Mouse (Mus musculus) brown adipose tissue, adult 24 weeks (tissue): ENCODE results near the gene Psg29. TPM values are rescaled to one million over a fixed set of nuclear protein-coding genes. Genes with fewer than 3 reads are reported as not detected.

Experiments
- H3K27ac ChIP-seq: fragments of 200-500 bp; replicated peaks from 2 replicates; pipeline ENCODE4 v1.5.1; 2012; ENCODE audit warnings: low read depth, mild to moderate bottlenecking, low read length
- H3K4me1 ChIP-seq: fragments of 200-500 bp; 2 replicates; pipeline ENCODE4 v1.6.1; 2012; ENCODE audit warnings: low read length, mixed read lengths; ENCODE audit not compliant: control insufficient read depth, insufficient read depth, insufficient read length
- H3K4me3 ChIP-seq: fragments of 200-500 bp; 2 replicates; pipeline ENCODE4 v1.5.1; 2012; ENCODE audit warnings: low read depth, mild to moderate bottlenecking, low read length, moderate library complexity; ENCODE audit not compliant: insufficient read depth
- polyA plus RNA-seq: library from polyadenylated mRNA; stranded (reverse); fragments of >200 nt; gene quantifications from 2 replicates; pipeline ENCODE4 v1.2.4, GENCODE M21; 2012; ENCODE audit not compliant: missing spikeins, insufficient read depth, insufficient read length

Psg29 gene
- not detected in 2 replicates for polyA plus RNA-seq

GRCm38 (mm10) chr7:17203177-17203576, at the start of gene Psg29:
Gene Psg29 (plus strand): TSS chr7:17203477.
- Histone ChIP-seq H3K4me1 (no peaks in the 10 kb centered on the region), H3K4me3 (no peak within 1 kb of the TSS), H3K27ac (no peak within 1 kb of the TSS)

- no peak overlapping the region for H3K4me3 ChIP-seq
- no peaks in the 10 kb centered on the region for H3K4me1 ChIP-seq
Measured at GRCm38 (mm10) chr7:17155634-17156033, 47.6 kb upstream of the Psg29 start.

GRCm38 (mm10) chr7:17156885-17157677, 46.2 kb upstream of the Psg29 start:
- Histone ChIP-seq H3K27ac (no peak overlapping the region), H3K4me3 (no peak overlapping the region)

More at GRCm38 (mm10) chr7:17155634-17156033, 47.6 kb upstream of the Psg29 start:
- no peak overlapping the region for H3K27ac ChIP-seq

GRCm38 (mm10) chr7:17159011-17159410, 44.3 kb upstream of the Psg29 start:
- Histone ChIP-seq H3K27ac (no peak overlapping the region), H3K4me3 (no peak overlapping the region), H3K4me1 (no peaks in the 10 kb centered on the region)

More at GRCm38 (mm10) chr7:17156885-17157677, 46.2 kb upstream of the Psg29 start:
- H3K4me1 ChIP-seq, result no peaks in the 10 kb centered on the region

DNA sequence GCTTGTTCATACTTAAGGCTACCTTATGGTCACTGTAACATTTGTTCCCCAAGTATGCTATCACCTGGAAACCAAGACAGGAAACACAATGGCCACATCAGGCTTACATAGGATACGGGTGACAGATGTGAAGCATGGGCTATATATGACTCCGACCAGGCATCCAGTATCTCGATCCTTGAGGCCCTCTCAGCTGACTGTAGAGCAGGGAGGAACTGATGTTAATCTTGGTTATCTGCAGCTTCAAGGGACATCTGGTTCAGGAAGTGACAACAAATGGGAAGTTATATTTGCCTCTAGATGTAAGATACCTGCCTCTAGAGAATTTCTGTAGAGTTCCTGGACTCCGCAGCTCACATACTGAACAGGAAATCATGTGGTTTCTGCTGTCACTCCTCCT, 31.4 kb upstream of the Psg29 start:
- Histone ChIP-seq H3K4me3 (no peak overlapping the region), H3K4me1 (no peaks in the 10 kb centered on the region), H3K27ac (no peak overlapping the region)

DNA sequence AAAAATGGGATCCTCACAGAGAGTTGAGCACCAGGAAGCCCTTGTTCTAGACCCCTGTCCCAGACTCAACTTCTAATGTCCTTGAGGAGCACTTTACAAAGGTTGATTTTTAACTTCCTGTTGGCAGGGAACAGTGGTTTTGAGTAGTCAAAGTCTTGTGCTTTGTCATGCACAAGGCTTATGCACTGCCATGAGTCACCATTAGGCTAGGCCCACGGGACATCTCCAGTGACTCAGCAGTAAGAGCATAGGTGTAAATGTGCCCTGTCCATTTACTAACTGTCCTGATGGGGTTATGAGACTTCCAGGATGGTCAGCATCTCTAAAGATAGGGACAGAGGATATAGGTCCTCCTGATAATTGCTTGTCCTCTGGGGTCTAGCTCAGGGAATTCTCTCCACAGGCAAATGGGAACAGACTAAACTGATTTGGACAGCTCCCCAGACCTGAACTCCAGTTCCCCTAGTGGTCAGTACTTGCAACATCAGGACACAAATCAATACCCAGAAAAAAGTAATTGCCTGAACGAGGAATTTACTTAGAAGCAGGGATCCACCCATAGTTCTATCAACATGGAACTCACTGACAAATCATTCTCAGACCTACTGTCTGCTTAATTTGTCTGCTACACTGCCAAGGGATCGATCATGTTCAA, 2.4 kb downstream of the Psg29 start:
- Histone ChIP-seq H3K4me3 (no peak overlapping the region), H3K27ac (no peak overlapping the region), H3K4me1 (no peaks in the 10 kb centered on the region)

Other genes with a start within 250 kb of the Psg29 start
- not detected in 2 replicates for gene Pnmal1, start 243.8 kb upstream of the Psg29 start, polyA plus RNA-seq
- gene Gm42372, start 220.4 kb upstream of the Psg29 start, polyA plus RNA-seq, result not detected in 2 replicates
- 0.28 and 0.54 TPM in 2 replicates for gene Ccdc8, start 210.8 kb upstream of the Psg29 start, polyA plus RNA-seq
- gene Ppp5c, start 175.6 kb upstream of the Psg29 start, polyA plus RNA-seq, result 36.7 and 41.0 TPM in 2 replicates
- 0.25 TPM in 1 of 2 replicates, not detected in the other for gene Hif3a, start 141.1 kb upstream of the Psg29 start, polyA plus RNA-seq
- gene Psg16, start 129.4 kb upstream of the Psg29 start, polyA plus RNA-seq, result not detected in 2 replicates
- not detected in 2 replicates for gene Ceacam3, start 53.2 kb upstream of the Psg29 start, polyA plus RNA-seq